Mouse (Mus musculus): Measurements from ENCODE around the gene Hsd17b1. TPM values are rescaled to one million over a fixed set of nuclear protein-coding genes. Genes with fewer than 3 reads are reported as not detected.

Gene Hsd17b1
- polyA plus RNA-seq, 1 experiment from 2014 or later, result not detected

DNA sequence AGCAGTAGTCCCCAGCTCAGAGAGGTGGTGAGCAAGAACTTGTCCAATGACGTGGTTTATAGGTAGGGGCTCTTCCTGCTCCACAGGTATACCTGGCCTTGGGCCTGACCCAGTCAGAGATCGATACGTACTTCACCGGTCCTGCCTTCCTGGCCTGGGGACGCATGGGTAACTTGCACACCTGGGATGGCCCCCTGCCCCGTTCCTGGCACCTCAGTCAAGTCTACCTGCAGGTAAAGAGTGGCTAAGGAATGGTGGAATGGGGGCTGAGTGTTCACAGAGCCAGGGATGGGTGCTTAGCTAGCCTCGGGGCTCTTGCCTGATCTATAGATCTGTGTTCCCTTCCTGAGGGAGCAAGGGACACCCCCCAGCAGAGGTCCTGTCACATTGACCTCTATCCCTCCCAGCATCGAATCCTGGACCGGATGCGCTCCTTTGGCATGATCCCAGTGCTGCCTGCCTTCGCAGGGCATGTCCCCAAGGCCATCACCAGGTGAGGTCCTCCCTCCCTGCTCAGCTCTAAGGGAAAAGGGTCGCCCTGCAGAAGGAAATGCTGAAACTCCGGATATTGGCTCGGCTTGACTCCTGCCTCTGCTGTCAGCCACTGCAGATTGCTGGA is 6.3 kb upstream of the Hsd17b1 start:
- Histone ChIP-seq H3K9ac (no peak overlapping the region), H3K4me3 (no peak overlapping the region), H3K4me1 (replicated peaks) (peaks cover 18% of the 10 kb centered on the region), H3K36me3 (peaks cover 4% of the 10 kb centered on the region; the same call in 1 of the 2 replicates), H3K27ac (no peak overlapping the region), H3K4me2 (no peak overlapping the region), H3K27me3 (peaks cover 4% of the 10 kb centered on the region; the same call in 1 of the 2 replicates), H3K9me3 (replicated peaks) (no peaks in the 10 kb centered on the region)
- WGBS, result 74% methylated on average over 14 of the region's 14 CpGs
- ATAC-seq (replicated peaks; ENCODE audit: insufficient number of reproducible peaks, insufficient read depth, low FRiP score, low read depth), result no peak

DNA sequence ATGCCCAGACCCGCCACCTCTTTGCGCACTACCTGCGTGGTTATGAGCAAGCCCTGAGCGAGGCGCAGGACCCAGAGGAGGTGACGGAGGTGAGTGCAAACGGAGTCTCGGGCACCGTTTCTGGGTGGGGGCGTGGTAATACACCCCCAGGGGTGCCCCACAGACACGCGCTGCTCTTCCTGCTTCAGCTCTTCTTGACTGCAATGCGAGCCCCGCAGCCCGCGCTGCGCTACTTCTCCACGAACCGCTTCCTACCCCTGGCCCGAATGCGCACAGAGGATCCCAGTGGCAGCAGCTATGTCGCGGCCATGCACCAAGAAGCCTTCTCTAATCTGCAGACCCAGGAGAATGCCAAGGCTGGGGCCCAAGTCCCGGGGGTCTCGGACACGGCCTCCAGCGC is 1.5 kb downstream of the Hsd17b1 start:
- Histone ChIP-seq H3K36me3 (peaks cover 6% of the 10 kb centered on the region; the same call in 1 of the 2 replicates), H3K4me2 (peak overlapping the region; percentile 49), H3K4me1 (replicated peaks) (peaks cover 25% of the 10 kb centered on the region), H3K4me3 (peak overlapping the region; percentile 29), H3K27me3 (peaks cover 47% of the 10 kb centered on the region), H3K9ac (no peak overlapping the region), H3K27ac (no peak overlapping the region), H3K9me3 (replicated peaks) (no peaks in the 10 kb centered on the region)
- 3% methylated on average over 27 of the region's 27 CpGs for WGBS
- ATAC-seq (replicated peaks; ENCODE audit: insufficient number of reproducible peaks, insufficient read depth, low FRiP score, low read depth), result no peak

DNA sequence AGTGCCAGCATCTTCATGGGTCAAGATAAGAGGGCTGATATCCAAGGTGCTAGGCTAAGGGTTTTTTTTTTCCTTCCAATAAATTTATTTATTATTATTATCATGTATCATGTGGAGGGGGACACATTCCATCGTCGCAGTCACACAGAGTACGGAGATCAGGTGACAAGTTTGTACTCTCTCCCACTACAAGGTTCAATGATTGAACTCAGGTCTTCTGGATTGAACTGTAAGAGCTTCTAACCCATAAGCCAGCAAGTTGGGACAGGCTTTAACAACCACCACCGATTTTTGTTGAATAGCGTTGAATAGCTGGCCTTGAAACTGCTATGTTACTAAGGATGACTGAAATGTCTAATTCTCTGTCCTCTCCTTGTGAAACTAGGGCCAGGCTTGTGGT is 2.2 kb downstream of the Hsd17b1 start:
- 68% methylated on average over 5 of the region's 5 CpGs for WGBS
- peaks cover 47% of the 10 kb centered on the region for H3K27me3 ChIP-seq
- H3K36me3 ChIP-seq, result peaks cover 10% of the 10 kb centered on the region; the same call in 1 of the 2 replicates
- H3K9me3 ChIP-seq (replicated peaks), result no peaks in the 10 kb centered on the region
- no peak overlapping the region for H3K4me3 ChIP-seq
- H3K4me1 ChIP-seq (replicated peaks), result peaks cover 25% of the 10 kb centered on the region
- no peak overlapping the region for H3K27ac ChIP-seq
- no peak overlapping the region for H3K9ac ChIP-seq
- no peak overlapping the region for H3K4me2 ChIP-seq
- no peak for ATAC-seq (replicated peaks; ENCODE audit: insufficient number of reproducible peaks, insufficient read depth, low FRiP score, low read depth)

DNA sequence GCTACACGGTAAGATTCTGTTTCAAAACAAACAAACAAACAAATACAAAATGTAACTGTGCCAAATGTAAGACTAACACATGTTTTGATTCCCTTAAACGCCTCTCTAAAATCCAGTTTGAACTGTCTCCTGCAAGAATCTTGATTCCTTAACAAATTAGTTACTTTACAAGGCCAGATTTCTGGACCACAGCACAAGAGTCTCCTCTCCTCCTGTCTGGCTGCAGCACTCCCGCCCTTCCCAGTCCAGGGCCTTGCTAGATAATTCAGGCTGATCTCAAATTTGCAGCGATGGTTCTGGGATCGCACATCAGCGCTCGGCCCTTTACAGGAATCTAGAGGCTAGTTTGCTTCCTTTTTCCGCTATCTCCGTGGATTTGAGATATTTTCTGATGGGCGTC is 3.4 kb downstream of the Hsd17b1 start:
- Histone ChIP-seq H3K4me3 (peak overlapping the region; percentile 71), H3K36me3 (peaks cover 8% of the 10 kb centered on the region; the same call in 1 of the 2 replicates), H3K27ac (peak overlapping the region; percentile 90), H3K9me3 (replicated peaks) (no peaks in the 10 kb centered on the region), H3K4me2 (peak overlapping the region; percentile 93), H3K4me1 (replicated peaks) (peaks cover 37% of the 10 kb centered on the region), H3K27me3 (peaks cover 46% of the 10 kb centered on the region), H3K9ac (peak overlapping the region; percentile 51)
- no peak for ATAC-seq (replicated peaks; ENCODE audit: insufficient number of reproducible peaks, insufficient read depth, low FRiP score, low read depth)
- WGBS, result 8% methylated on average over 10 of the region's 10 CpGs

DNA sequence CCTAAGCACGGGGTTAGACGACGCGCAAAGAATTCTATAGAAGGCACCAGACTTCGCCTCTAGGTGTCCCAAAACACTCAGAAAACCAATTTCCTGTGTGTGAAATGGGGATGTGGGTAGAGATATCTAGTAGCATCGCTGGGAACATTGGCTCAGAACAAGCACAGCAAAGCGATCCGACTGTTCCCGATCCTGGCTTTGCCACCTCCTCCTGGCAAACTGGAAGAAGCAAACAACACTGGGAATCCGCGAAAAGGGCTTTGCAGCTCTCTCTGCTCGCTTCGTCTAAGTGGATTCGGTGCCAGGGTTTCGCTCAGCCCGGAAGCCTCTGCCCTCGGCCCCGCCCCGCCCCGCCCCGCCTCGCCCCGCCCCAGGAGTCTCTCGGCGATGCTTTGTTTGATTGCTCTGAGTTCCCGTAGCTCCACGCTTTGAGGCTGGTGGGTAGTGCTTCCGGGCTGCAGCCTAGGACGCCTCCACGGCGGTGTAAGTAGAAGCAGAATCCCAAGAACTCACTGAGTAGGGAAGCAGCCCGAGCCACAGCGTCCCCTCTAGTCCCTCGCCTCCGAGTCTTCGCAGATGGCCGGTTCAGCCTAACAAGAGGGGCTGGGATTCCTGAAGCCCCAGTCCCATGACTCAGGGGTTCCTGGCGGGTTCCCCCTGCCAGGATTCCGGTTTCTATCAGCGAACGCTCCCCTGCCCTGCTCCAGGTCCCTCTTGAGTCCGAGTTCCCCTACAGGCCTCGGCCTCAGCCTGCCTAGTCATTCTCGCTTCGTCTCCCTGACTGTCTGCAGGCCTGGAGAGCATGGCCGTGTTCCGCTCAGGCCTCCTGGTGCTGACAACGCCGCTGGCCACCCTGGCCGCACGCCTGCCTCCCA is 4.2 kb downstream of the Hsd17b1 start, which contains the start of gene Coasy:
TSS of gene Coasy (plus strand) at position 358 of the 875 bp plus-strand sequence.
- ATAC-seq (replicated peaks; ENCODE audit: insufficient number of reproducible peaks, insufficient read depth, low FRiP score, low read depth), result peak; percentile 81
- Histone ChIP-seq H3K27ac (peak within 1 kb of the TSS; percentile 90), H3K9ac (peak within 1 kb of the TSS; percentile 76), H3K4me2 (peak within 1 kb of the TSS; percentile 93), H3K4me3 (peak within 1 kb of the TSS; percentile 71), H3K36me3 (0 out of 2 replicates have a peak, but pooled peaks cover 5% of the 10 kb centered on the region), H3K9me3 (replicated peaks) (no peaks in the 10 kb centered on the region), H3K27me3 (peaks cover 38% of the 10 kb centered on the region), H3K4me1 (replicated peaks) (peaks cover 40% of the 10 kb centered on the region)
- under 1% methylated on average over 51 of the region's 51 CpGs for WGBS

DNA sequence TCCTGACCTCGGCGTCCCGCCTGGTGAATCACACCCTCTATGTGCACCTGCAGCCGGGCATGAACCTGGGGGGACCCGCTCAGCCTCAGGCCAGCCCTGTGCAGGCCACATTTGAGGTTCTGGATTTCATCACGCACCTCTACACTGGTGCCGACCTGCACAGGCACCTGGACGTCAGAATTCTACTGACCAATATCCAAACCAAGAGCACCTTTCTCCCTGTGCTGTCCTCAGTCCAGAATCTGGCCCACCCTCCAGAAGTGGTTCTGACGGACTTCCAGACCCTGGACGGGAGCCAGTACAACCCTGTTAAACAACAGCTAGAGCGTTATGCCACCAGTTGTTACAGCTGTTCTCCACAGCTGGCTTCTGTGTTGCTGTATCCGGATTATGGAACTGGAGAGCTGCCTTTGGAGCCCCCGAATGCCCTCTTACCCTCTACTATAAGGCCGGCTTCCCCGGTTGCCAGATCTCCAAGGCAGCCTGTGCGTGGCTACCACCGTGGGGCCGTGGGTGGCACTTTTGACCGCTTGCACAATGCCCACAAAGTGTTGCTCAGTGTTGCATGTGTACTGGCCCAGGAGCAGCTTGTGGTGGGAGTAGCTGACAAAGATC is 5.0 kb downstream of the Hsd17b1 start:
- no peak for ATAC-seq (replicated peaks; ENCODE audit: insufficient number of reproducible peaks, insufficient read depth, low FRiP score, low read depth)
- WGBS, result 36% methylated on average over 19 of the region's 19 CpGs
- Histone ChIP-seq H3K9ac (peak overlapping the region; percentile 76), H3K36me3 (0 out of 2 replicates have a peak, but pooled peaks cover 5% of the 10 kb centered on the region), H3K27me3 (peaks cover 30% of the 10 kb centered on the region), H3K9me3 (replicated peaks) (no peaks in the 10 kb centered on the region), H3K4me1 (replicated peaks) (peaks cover 48% of the 10 kb centered on the region), H3K27ac (peak overlapping the region; percentile 90), H3K4me2 (peak overlapping the region; percentile 93), H3K4me3 (peak overlapping the region; percentile 71)

DNA sequence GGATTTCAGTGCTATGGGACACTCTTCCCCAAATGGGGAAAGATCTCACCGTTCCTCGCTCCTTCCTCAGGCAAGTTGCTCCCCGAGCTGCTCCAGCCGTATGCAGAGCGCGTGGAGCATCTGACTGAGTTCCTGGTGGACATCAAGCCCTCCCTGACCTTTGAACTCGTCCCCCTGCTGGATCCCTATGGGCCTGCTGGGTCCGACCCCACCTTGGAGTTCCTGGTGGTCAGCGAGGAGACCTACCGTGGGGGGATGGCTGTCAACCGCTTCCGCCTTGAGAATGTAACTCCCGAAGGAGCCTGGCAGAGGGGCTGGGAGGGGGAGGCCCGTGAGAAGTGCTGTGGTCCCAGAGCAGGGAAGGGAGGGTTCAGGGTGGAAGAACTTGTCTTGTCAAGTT is 6.0 kb downstream of the Hsd17b1 start:
- H3K4me1 ChIP-seq (replicated peaks), result peaks cover 51% of the 10 kb centered on the region
- WGBS, result 83% methylated on average over 14 of the region's 14 CpGs

DNA sequence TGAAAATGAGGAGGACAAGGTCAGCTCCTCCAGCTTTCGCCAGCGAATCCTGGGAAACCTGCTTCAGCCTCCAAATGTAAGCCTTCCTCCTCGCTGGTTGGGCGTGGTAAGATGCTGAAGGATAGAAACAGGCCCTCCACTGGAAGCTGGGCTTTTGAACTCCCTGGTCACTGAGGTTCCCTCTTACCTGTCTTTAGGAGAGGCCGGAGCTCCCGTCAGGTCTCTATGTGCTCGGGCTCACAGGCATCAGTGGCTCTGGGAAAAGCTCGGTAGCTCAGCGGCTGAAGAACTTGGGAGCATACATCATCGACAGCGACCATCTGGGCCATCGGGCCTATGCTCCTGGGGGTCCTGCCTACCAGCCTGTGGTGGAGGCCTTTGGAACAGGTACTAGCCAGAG is 6.6 kb downstream of the Hsd17b1 start:
- 91% methylated on average over 12 of the region's 12 CpGs for WGBS
- H3K4me2 ChIP-seq, result no peak overlapping the region
- peaks cover 47% of the 10 kb centered on the region for H3K4me1 ChIP-seq (replicated peaks)
- no peak overlapping the region for H3K9ac ChIP-seq
- H3K27me3 ChIP-seq, result peaks cover 14% of the 10 kb centered on the region
- no peak overlapping the region for H3K4me3 ChIP-seq
- H3K36me3 ChIP-seq, result peaks cover 13% of the 10 kb centered on the region
- H3K27ac ChIP-seq, result no peak overlapping the region
- H3K9me3 ChIP-seq (replicated peaks), result no peaks in the 10 kb centered on the region
- ATAC-seq (replicated peaks; ENCODE audit: insufficient number of reproducible peaks, insufficient read depth, low FRiP score, low read depth), result no peak

More for the DNA sequence above, 6.0 kb downstream of the Hsd17b1 start:
- Histone ChIP-seq H3K27ac (no peak overlapping the region), H3K4me3 (no peak overlapping the region), H3K27me3 (peaks cover 20% of the 10 kb centered on the region), H3K9me3 (replicated peaks) (no peaks in the 10 kb centered on the region), H3K4me2 (no peak overlapping the region), H3K36me3 (peaks cover 7% of the 10 kb centered on the region), H3K9ac (no peak overlapping the region)
- ATAC-seq (replicated peaks; ENCODE audit: insufficient number of reproducible peaks, insufficient read depth, low FRiP score, low read depth), result no peak

DNA sequence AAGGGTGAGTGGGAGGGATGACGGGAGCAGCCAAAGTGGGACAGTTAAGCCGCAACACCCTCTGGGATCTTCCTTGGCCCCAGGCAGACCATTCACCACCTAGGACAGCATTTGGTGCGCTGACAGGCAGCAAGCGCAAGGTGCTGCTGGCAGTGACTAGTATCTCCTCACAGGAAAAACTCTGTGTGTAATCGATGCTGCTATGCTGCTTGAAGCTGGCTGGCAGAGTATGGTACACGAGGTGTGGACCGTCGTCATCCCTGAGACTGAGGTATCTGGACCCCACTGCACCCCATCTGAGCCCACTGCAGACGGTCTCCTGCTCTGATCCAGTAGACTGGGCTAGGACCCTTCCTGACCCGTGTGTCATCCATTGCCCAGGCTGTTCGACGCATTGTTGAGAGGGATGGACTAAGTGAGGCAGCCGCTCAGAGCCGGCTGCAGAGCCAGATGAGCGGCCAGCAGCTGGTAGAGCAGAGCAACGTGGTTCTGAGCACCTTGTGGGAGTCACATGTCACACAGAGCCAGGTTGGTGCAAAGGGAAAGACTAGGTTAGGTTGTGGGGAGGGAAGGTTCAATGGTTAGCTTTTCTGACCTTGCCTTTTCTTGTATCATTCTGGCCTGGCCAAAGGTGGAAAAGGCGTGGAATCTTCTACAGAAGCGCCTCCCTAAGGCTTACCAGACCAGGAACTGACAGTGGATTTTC is 7.6 kb downstream of the Hsd17b1 start:
- 89% methylated on average over 18 of the region's 18 CpGs for WGBS
- H3K9me3 ChIP-seq (replicated peaks), result no peaks in the 10 kb centered on the region
- peak overlapping the region; percentile 36; the same call in 1 of the 2 replicates for H3K9ac ChIP-seq
- H3K4me2 ChIP-seq, result peak overlapping the region; percentile 87; the same call in 1 of the 2 replicates
- no peak overlapping the region for H3K4me3 ChIP-seq
- ATAC-seq (replicated peaks; ENCODE audit: insufficient number of reproducible peaks, insufficient read depth, low FRiP score, low read depth), result no peak
- peak overlapping the region; percentile 88; the same call in 1 of the 2 replicates for H3K27ac ChIP-seq
- peaks cover 4% of the 10 kb centered on the region for H3K27me3 ChIP-seq
- H3K4me1 ChIP-seq (replicated peaks), result peaks cover 45% of the 10 kb centered on the region
- peaks cover 22% of the 10 kb centered on the region for H3K36me3 ChIP-seq

DNA sequence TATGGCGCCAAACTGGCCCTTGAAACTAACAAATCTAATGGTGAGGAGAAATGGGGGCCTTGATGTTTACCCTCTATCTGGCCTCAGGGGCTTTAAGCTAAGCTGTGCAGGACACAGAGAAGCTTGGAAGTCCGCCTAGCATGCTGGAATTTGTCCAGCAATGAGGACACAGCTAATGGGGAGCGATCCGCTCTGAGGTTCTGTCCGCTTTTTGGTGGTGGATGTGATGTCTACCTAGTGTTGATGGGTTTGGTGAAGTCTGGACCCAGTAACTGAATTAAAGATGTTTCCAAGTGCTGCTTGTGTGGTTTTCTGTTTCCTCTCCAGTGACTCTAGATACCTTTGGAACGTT is 8.1 kb downstream of the Hsd17b1 start:
- peak overlapping the region; percentile 36 for H3K9ac ChIP-seq
- H3K27me3 ChIP-seq, result no peaks in the 10 kb centered on the region
- peak overlapping the region; percentile 88 for H3K27ac ChIP-seq
- H3K4me3 ChIP-seq, result peak overlapping the region; percentile 85
- H3K9me3 ChIP-seq (replicated peaks), result no peaks in the 10 kb centered on the region
- H3K4me1 ChIP-seq (replicated peaks), result peaks cover 45% of the 10 kb centered on the region
- peaks cover 27% of the 10 kb centered on the region for H3K36me3 ChIP-seq
- peak overlapping the region; percentile 87 for H3K4me2 ChIP-seq
- ATAC-seq (replicated peaks; ENCODE audit: insufficient number of reproducible peaks, insufficient read depth, low FRiP score, low read depth), result no peak
- 78% methylated on average over 6 of the region's 6 CpGs for WGBS

Data from heart, embryonic 15.5 days (tissue).